ENCODE assay signal across 11 mouse cellular contexts in the genomic region with DNA sequence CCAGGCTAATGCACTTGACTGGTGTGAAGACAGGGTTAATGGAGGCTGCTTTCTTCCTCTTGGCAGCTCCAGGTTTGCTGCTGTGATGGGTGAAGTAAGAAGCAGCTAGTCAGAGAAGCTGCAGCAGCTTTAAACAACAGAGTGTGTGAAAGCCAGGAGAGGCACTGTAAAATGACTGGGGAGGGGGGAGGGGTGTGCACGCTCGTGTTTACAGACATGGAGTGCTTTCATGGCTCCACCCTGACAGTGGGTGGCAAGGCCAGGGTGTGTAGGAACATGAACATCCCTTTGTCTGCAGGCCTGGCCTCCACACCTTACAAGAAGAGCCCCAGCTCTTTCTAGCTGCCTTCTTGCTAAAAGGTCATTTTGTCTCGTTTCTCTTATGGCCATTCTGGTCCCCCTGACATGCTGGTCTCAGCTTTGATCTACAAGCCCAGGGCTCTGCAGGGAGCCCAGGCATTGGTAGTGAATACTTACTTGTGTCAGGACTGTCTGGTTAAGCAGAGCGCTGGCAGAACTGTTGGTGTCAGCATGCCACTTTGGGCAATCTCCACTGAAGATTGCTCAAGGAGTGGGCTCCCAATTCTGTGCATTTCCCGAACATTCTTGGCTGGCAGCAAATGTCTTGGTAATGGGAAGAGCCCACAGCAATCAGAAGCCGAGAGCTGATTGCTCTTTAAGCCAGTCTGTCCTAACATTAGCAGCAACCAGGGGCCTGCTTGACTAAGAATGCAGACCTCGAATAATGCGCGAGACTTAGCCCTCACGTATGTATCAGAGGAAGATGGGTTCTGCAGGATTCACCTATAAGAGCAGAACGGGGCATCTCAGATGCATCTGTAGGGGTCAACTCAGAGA.
DNase-seq lines count a peak whose midpoint lies in the region; ATAC-seq and TF ChIP-seq lines count a peak whose summit lies in the region.
"Had no signal": no experiment of that assay in that cellular context is flagged by ENCODE, and none has a peak within 500 bp of the region (broad histone marks: within the 10 kb centered on the region; RNA-seq: fewer than 3 reads in every experiment).

No protein-coding gene starts in this region.

- H3K27me3 ChIP-seq in forebrain, embryonic 12.5 days: no peaks in the 10 kb centered on the region
- no peaks in the 10 kb centered on the region for H3K27me3 ChIP-seq in limb, embryonic 13.5 days
- no peaks in the 10 kb centered on the region for H3K27me3 ChIP-seq in heart, embryonic 12.5 days (replicated peaks)
- H3K27me3 ChIP-seq: liver, embryonic 15.5 days had no signal

- no peak for DNase-seq in left cerebral cortex, adult 2 months (ENCODE audit: extremely low spot score in 1 of 2, low spot score in 2 of 2)
- no peak for DNase-seq in left cerebral cortex, postnatal 10 days (ENCODE audit: extremely low spot score in 1 of 2, low spot score in 2 of 2)
- peak; percentile 43 for DNase-seq in ZHBTc4 (ENCODE audit: low read depth, low spot score)
- DNase-seq in c-Kit-positive CD71-positive TER-119-positive erythroid progenitor cells, embryonic 14.5 days (ENCODE audit: low spot score): no peak
- DNase-seq: adrenal gland, postnatal 14 days; cerebellum, postnatal 36 days had no signal

- H3K27ac ChIP-seq in left cerebral cortex, adult 2 months: 0 out of 2 replicates have a peak overlapping the region, but pooled peaks have one; percentile 15
- peak overlapping the region; percentile 50; the same call in 1 of the 2 replicates for H3K27ac ChIP-seq in forebrain, embryonic 12.5 days
- no peak overlapping the region for H3K27ac ChIP-seq in limb, embryonic 13.5 days
- H3K27ac ChIP-seq in heart, embryonic 12.5 days (ENCODE audit: poor library complexity, severe bottlenecking): no peak overlapping the region
- H3K27ac ChIP-seq: liver, embryonic 15.5 days had no signal

- no peak for TF ChIP-seq CTCF in left cerebral cortex, adult 2 months (IDR thresholded peaks at IDR 0.05)

- no peak overlapping the region for H3K4me3 ChIP-seq in left cerebral cortex, adult 2 months
- H3K4me3 ChIP-seq in forebrain, embryonic 12.5 days (replicated peaks): no peak overlapping the region
- H3K4me3 ChIP-seq in limb, embryonic 13.5 days: no peak overlapping the region
- no peak overlapping the region for H3K4me3 ChIP-seq in heart, embryonic 12.5 days
- H3K4me3 ChIP-seq: liver, embryonic 15.5 days had no signal

- ATAC-seq in forebrain, embryonic 12.5 days (ENCODE audit: low FRiP score): peak; percentile 12; the same call in 1 of the 2 replicates
- ATAC-seq in limb, embryonic 13.5 days (ENCODE audit: low FRiP score, low read depth): no peak
- no peak for ATAC-seq in heart, embryonic 12.5 days (ENCODE audit: insufficient number of reproducible peaks, low FRiP score)
- no peak for ATAC-seq in activated CD4-positive, CD25-positive, alpha-beta regulatory T cell, adult 4 months

- H3K9me3 ChIP-seq in forebrain, embryonic 12.5 days: no peaks in the 10 kb centered on the region
- H3K9me3 ChIP-seq in limb, embryonic 13.5 days: no peaks in the 10 kb centered on the region
- H3K9me3 ChIP-seq in heart, embryonic 12.5 days (replicated peaks): no peaks in the 10 kb centered on the region
- H3K9me3 ChIP-seq: liver, embryonic 15.5 days had no signal

- intact Hi-C loops in left cerebral cortex, adult 2 months (cut with DNase I): loop anchor here (10.0 kb wide), 1 partner anchor 261 kb away; a partner anchor contains a TSS
- intact Hi-C loops in left cerebral cortex, postnatal 10 days (cut with DNase I): no loop called here

- WGBS in forebrain, embryonic 12.5 days: 54% methylated on average over 11 of the region's 11 CpGs
- WGBS in limb, embryonic 13.5 days: 48% methylated on average over 11 of the region's 11 CpGs
- 56% methylated on average over 11 of the region's 11 CpGs for WGBS in heart, embryonic 12.5 days

- no peaks in the 10 kb centered on the region for H3K36me3 ChIP-seq in forebrain, embryonic 12.5 days (replicated peaks)
- no peaks in the 10 kb centered on the region for H3K36me3 ChIP-seq in limb, embryonic 13.5 days
- no peaks in the 10 kb centered on the region for H3K36me3 ChIP-seq in heart, embryonic 12.5 days
- H3K36me3 ChIP-seq: liver, embryonic 15.5 days had no signal

- H3K9ac ChIP-seq in forebrain, embryonic 12.5 days: no peak overlapping the region
- H3K9ac ChIP-seq in limb, embryonic 13.5 days: 0 out of 2 replicates have a peak overlapping the region, but pooled peaks have one; percentile 8
- H3K9ac ChIP-seq in heart, embryonic 12.5 days: no peak overlapping the region
- H3K9ac ChIP-seq: liver, embryonic 15.5 days had no signal

- no peak overlapping the region for H3K4me2 ChIP-seq in forebrain, embryonic 12.5 days
- H3K4me2 ChIP-seq in limb, embryonic 13.5 days (replicated peaks): no peak overlapping the region
- no peak overlapping the region for H3K4me2 ChIP-seq in heart, embryonic 12.5 days

- peaks cover 19% of the 10 kb centered on the region for H3K4me1 ChIP-seq in forebrain, embryonic 12.5 days
- H3K4me1 ChIP-seq in limb, embryonic 13.5 days: peaks cover 26% of the 10 kb centered on the region
- 0 out of 2 replicates have a peak, but pooled peaks cover 4% of the 10 kb centered on the region for H3K4me1 ChIP-seq in heart, embryonic 12.5 days (replicated peaks)

Comparison
In these comparisons a context has a peak if more than half of its experiments do, and no peak if none do; other contexts are left out.
1. H3K27ac ChIP-seq: peak in left cerebral cortex, adult 2 months (single experiment) and forebrain, embryonic 12.5 days (single experiment); none in limb, embryonic 13.5 days (single experiment) and heart, embryonic 12.5 days (single experiment).